Mouse (Mus musculus): ENCODE measurements around the gene Traf5. TPM values are rescaled to one million over a fixed set of nuclear protein-coding genes. Genes with fewer than 3 reads are reported as not detected.

The Traf5 gene
- polyA plus RNA-seq, 1 experiment from 2014 or later: 23.2 TPM

- ChIA-PET CTCF (interaction anchor here (1.4 kb wide), 1 partner anchor 22 kb away, joined by 4 read pairs; no protein-coding TSS in a partner anchor), POLR2A (no interaction called here)
- ATAC-seq: no peak
- H3K27me3 ChIP-seq: no peaks in the 10 kb centered on the region
- TF ChIP-seq CTCF (IDR thresholded peaks at IDR 0.05): no peak
- DNase-seq (ENCODE audit: low read depth, low spot score): no peak
- in situ Hi-C loops (cut with MboI; ENCODE audit: low pct_unique_long_range_greater_than_20kb): no loop called here
These were observed 23.0 kb upstream of the Traf5 start for GRCm38 (mm10) chr1:192115378-192115777.

GRCm38 (mm10) chr1:192109169-192109568, 16.8 kb upstream of the Traf5 start:
- no peak for ATAC-seq
- ChIA-PET POLR2A (no interaction called here), CTCF (interaction anchor here (0.7 to 1.7 kb wide), 4 partner anchors 12 to 274 kb away, joined by 3 to 5 read pairs (median 3); no protein-coding TSS in a partner anchor)
- DNase-seq (ENCODE audit: low read depth, low spot score): no peak
- no peak for TF ChIP-seq CTCF (IDR thresholded peaks at IDR 0.05)
- in situ Hi-C loops (cut with MboI; ENCODE audit: low pct_unique_long_range_greater_than_20kb): no loop called here
- H3K27me3 ChIP-seq: no peaks in the 10 kb centered on the region

- H3K27me3 ChIP-seq: no peaks in the 10 kb centered on the region
- DNase-seq (ENCODE audit: low read depth, low spot score) (no peak), ATAC-seq (no peak)
- CTCF ChIA-PET: interaction anchor here (1.1 kb wide), 1 partner anchor 14 kb away, joined by 4 read pairs; no protein-coding TSS in a partner anchor
- POLR2A ChIA-PET: no interaction called here
- in situ Hi-C loops (cut with MboI; ENCODE audit: low pct_unique_long_range_greater_than_20kb): no loop called here
- TF ChIP-seq CTCF (IDR thresholded peaks at IDR 0.05): peak; percentile 82
These were observed 15.0 kb upstream of the Traf5 start for GRCm38 (mm10) chr1:192107352-192107751.

GRCm38 (mm10) chr1:192105902-192106389, 13.6 kb upstream of the Traf5 start:
- in situ Hi-C loops (cut with MboI; ENCODE audit: low pct_unique_long_range_greater_than_20kb): no loop called here

GRCm38 (mm10) chr1:192104021-192104420, 11.7 kb upstream of the Traf5 start:
- no peak for ATAC-seq

More at GRCm38 (mm10) chr1:192105902-192106389, 13.6 kb upstream of the Traf5 start:
- CTCF ChIA-PET: no interaction called here
- H3K27me3 ChIP-seq: no peaks in the 10 kb centered on the region
- no peak for TF ChIP-seq CTCF (IDR thresholded peaks at IDR 0.05)
- POLR2A ChIA-PET: interaction anchor here (0.7 kb wide), 1 partner anchor 11 kb away, joined by 3 read pairs; no protein-coding TSS in a partner anchor
- DNase-seq (ENCODE audit: low read depth, low spot score): no peak
- no peak for ATAC-seq

GRCm38 (mm10) chr1:192103176-192103575, 10.8 kb upstream of the Traf5 start:
- no peaks in the 10 kb centered on the region for H3K27me3 ChIP-seq
- TF ChIP-seq CTCF (IDR thresholded peaks at IDR 0.05): no peak
- ChIA-PET CTCF (interaction anchor here (1.4 to 1.8 kb wide), 2 partner anchors 9 to 138 kb away, joined by 5 to 11 read pairs; no protein-coding TSS in a partner anchor), POLR2A (interaction anchor here (0.7 kb wide), 1 partner anchor 279 kb away, joined by 4 read pairs; no protein-coding TSS in a partner anchor)
- in situ Hi-C loops (cut with MboI; ENCODE audit: low pct_unique_long_range_greater_than_20kb): no loop called here
- DNase-seq (ENCODE audit: low read depth, low spot score): no peak
- ATAC-seq: peak; percentile 31

More at GRCm38 (mm10) chr1:192104021-192104420, 11.7 kb upstream of the Traf5 start:
- in situ Hi-C loops (cut with MboI; ENCODE audit: low pct_unique_long_range_greater_than_20kb): no loop called here
- ChIA-PET POLR2A (no interaction called here), CTCF (interaction anchor here (1.4 to 1.8 kb wide), 3 partner anchors 10 to 269 kb away, joined by 5 to 11 read pairs (median 5); no protein-coding TSS in a partner anchor)
- no peaks in the 10 kb centered on the region for H3K27me3 ChIP-seq
- TF ChIP-seq CTCF (IDR thresholded peaks at IDR 0.05): no peak
- DNase-seq (ENCODE audit: low read depth, low spot score): no peak

GRCm38 (mm10) chr1:192101359-192101758, 9.0 kb upstream of the Traf5 start:
- no peaks in the 10 kb centered on the region for H3K27me3 ChIP-seq
- in situ Hi-C loops (cut with MboI; ENCODE audit: low pct_unique_long_range_greater_than_20kb): no loop called here
- ATAC-seq (no peak), DNase-seq (ENCODE audit: low read depth, low spot score) (no peak)
- CTCF ChIA-PET: interaction anchor here (0.5 to 1.4 kb wide), 3 partner anchors 8 to 377 kb away, joined by 3 to 5 read pairs (median 4); no protein-coding TSS in a partner anchor
- POLR2A ChIA-PET: interaction anchor here (0.7 kb wide), 1 partner anchor 743 kb away, joined by 3 read pairs; no protein-coding TSS in a partner anchor
- no peak for TF ChIP-seq CTCF (IDR thresholded peaks at IDR 0.05)

GRCm38 (mm10) chr1:192100742-192101141, 8.4 kb upstream of the Traf5 start:
- no peak for DNase-seq (ENCODE audit: low read depth, low spot score)
- in situ Hi-C loops (cut with MboI; ENCODE audit: low pct_unique_long_range_greater_than_20kb): no loop called here
- POLR2A ChIA-PET: no interaction called here

GRCm38 (mm10) chr1:192095626-192096025, 3.3 kb upstream of the Traf5 start:
- POLR2A ChIA-PET: interaction anchor here (0.6 kb wide), 1 partner anchor 138 kb away, joined by 3 read pairs; no protein-coding TSS in a partner anchor
- ATAC-seq: no peak
- CTCF ChIA-PET: interaction anchor here (0.9 to 8.1 kb wide), 6 partner anchors 14 to 261 kb away, joined by 3 to 84 read pairs (median 3); no protein-coding TSS in a partner anchor
- DNase-seq (ENCODE audit: low read depth, low spot score): no peak
- in situ Hi-C loops (cut with MboI; ENCODE audit: low pct_unique_long_range_greater_than_20kb): loop anchor here (5.0 kb wide), 1 partner anchor 263 kb away; no protein-coding TSS in a partner anchor
- H3K27me3 ChIP-seq: no peaks in the 10 kb centered on the region
- TF ChIP-seq CTCF (IDR thresholded peaks at IDR 0.05): no peak

More at GRCm38 (mm10) chr1:192100742-192101141, 8.4 kb upstream of the Traf5 start:
- H3K27me3 ChIP-seq: no peaks in the 10 kb centered on the region
- no peak for TF ChIP-seq CTCF (IDR thresholded peaks at IDR 0.05)
- no peak for ATAC-seq
- CTCF ChIA-PET: interaction anchor here (1.3 to 1.9 kb wide), 3 partner anchors 8 to 136 kb away, joined by 4 to 11 read pairs (median 5); no protein-coding TSS in a partner anchor

GRCm38 (mm10) chr1:192094451-192095170, 2.3 kb upstream of the Traf5 start:
- POLR2A ChIA-PET: interaction anchor here (1.2 kb wide), 1 partner anchor 130 kb away, joined by 3 read pairs; no protein-coding TSS in a partner anchor
- no peak for TF ChIP-seq CTCF (IDR thresholded peaks at IDR 0.05)
- in situ Hi-C loops (cut with MboI; ENCODE audit: low pct_unique_long_range_greater_than_20kb): loop anchor here (5.0 kb wide), 2 partner anchors 127 to 262 kb away; no protein-coding TSS in a partner anchor
- CTCF ChIA-PET: interaction anchor here (0.7 to 8.1 kb wide), 11 partner anchors 9 to 264 kb away, joined by 3 to 84 read pairs (median 8); no protein-coding TSS in a partner anchor
- no peaks in the 10 kb centered on the region for H3K27me3 ChIP-seq
- no peak for DNase-seq (ENCODE audit: low read depth, low spot score)
- no peak for ATAC-seq

Measured in Patski (cell line).